Mouse (Mus musculus) retina, adult 2 months (tissue): Measurements from ENCODE around the gene Fbxo31.
"Not testable (repeated sequence)": the region's sequence is repeated elsewhere in the genome, so short reads cannot be mapped to it uniquely, and the experiment has no call there.

Experiments
- DNase-seq: peaks from one replicate; pipeline ENCODE4 v3.0.0-alpha.2; 2012; ENCODE audit warnings: low read depth, low spot score

Fbxo31 gene

GRCm38 (mm10) chr8:121578676-121579451 lies at the start of gene Fbxo31:
Gene Fbxo31, minus strand, starts transcription at chr8:121578806.
- peak; percentile 94 for DNase-seq

DNA sequence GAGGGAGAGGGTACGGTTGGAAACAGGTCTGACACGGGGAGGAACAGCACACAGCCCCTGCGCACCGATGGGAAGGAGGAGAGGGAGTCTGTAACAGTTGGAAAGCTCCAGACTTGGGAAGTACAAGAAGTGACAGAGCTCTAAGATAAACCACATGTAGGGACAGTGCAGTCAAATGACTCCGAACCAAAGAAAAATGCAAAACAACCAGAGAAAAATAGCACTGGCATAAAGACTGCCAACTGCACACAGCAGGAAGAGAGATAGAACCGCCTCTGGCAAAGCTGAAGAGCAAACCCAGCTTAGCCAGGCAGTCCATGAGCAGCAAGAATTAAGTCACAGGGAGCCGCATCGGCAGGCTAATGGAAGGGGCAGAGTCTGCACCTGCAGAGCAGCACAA lies 44.4 kb upstream of the Fbxo31 start:
- DNase-seq, result no peak

- DNase-seq, result no peak
Measured at GRCm38 (mm10) chr8:121621879-121622278, 43.3 kb upstream of the Fbxo31 start.

DNA sequence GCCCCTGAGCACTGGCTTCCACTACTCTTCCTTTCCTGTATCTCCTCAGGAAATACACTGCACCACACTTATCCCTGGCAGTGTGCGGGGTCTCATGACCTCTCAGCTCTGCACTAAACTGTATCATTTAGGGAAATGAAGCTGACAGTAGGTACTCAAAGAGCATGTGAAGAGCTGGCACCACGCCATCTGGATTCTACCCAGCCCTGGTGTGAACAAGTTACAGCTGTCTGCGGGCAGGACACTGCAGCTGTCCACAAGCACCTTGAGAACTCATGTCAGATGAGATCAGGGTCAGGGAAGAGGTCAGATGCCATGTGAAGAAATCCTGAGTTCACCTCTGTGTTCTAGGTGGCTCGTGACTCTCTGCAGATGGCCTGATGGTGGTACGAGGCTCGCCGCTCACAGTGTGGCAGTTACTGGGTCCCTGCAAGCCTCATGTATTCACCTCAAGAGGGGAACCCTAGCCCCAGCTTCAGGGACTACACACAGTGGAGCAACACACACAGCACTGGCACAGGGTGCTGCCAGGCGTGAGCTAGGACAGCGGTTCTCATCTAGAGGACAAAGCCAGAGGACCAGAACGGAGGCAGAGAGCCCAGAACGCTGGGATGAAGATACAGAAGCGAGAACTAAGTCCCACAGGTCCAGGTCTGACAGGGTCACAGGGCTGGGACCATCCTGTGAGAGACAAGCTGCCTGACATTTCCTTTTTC lies 42.4 kb upstream of the Fbxo31 start:
- no peak for DNase-seq

DNA sequence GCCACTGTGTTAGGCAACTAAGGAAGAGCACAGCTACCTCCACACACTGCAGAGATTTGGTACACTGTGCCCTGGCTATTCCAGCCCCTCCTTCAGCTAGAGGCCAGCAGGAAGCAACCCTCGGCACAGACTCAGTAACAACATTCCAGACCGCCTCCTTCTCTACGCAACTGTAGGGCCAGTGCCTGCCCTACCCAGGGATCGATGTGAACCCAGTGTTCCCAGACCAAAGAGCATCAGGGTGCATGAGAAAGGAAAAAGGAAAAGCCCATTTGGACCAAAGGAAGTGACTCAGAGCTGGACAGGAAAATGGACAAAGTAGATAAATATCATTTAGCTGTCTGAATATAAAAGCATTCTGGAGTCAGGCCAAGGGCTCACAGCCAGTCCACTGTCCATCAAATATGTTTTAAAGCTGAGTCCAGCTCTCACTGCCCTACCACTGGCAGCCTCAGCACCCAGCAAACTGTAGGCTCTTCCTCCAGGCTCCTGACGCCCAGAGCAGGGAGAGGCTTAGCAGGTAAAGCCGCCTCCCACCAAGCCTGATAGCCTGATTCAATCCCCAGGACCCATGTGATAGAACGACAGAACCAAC lies 40.9 kb upstream of the Fbxo31 start:
- no peak for DNase-seq

GRCm38 (mm10) chr8:121613419-121613818 lies 34.8 kb upstream of the Fbxo31 start:
- DNase-seq, result no peak

DNA sequence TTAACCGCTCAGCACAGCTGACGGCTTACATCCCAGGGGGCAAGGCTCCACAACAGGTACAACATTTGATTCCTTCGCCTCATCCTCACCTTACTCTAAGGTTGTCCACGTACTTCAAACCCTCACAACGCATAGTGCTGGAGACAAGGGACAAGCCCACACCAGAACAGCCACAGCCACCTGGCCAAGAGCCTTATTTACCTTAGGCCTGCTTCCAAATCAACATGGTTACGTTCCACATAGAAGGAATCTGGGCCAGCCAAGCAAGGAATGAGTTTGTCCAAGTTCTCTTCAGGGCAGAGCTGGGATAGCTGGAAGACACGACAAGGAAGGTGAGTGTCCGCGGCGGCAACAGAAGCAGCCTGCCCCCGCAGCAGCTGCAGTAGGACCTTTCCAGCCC lies 31.3 kb upstream of the Fbxo31 start:
- no peak for DNase-seq

DNA sequence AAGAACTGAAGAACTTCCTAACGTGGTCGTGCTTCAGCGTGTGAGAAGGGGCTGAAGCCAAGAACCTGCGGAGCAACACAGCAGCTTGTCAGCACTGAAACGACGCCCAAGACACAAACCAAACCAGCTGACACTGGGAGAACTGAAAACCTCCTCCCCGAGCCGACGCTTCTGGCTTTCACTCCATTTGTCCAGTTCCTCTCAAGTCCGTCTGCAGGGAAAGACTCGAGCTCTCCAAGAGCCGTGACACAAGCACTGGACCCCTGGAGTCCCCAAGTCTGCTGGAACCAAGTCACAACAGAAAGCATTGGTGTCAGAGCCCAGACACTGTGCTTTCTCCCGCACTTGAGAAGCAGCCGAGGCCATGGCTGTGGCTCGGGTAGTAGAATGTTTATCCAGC lies 30.6 kb upstream of the Fbxo31 start:
- DNase-seq, result no peak

DNA sequence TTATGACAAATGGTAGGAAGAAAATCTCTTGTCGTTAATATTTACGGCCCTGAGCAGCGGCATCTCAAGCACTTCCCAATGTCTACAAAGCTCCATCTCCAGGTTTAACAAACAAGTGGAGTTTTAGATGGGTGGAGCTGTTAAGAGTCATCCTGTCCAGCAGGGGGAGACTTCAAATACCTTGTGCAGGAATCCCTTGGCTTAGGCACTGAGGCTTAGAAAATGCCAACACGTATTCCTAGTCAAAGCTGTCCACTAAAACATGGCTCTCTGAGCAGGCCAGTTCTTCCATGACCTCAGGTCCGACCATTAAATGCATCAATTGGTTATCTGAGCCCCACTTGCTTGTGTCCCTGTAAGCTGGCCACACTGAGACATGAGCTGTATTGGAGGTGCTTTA lies 29.1 kb upstream of the Fbxo31 start:
- DNase-seq, result no peak

- no peak for DNase-seq
Measured at GRCm38 (mm10) chr8:121603801-121604200, 25.2 kb upstream of the Fbxo31 start.

- DNase-seq, result no peak
Measured at GRCm38 (mm10) chr8:121602860-121603259, 24.3 kb upstream of the Fbxo31 start.

GRCm38 (mm10) chr8:121602411-121602810 lies 23.8 kb upstream of the Fbxo31 start:
- no peak for DNase-seq

DNA sequence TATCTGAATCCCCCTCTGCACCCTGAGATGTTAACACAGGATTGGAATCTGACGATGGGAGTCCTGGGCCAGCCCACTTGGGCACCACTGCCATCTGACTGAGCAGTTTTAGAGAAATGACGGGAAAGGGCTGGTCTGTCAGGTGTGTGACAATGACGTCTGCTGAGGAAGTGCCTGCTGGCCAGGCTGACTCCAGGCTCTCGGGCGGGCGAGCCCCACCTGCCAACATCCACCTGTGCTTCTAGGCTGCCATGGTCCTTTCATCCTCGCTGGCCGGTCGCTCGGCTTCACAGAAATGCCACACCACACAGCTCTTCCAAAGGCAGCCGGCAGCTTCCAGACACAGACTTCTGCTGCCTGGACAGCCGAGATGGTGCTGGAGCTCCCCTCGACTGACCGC lies 21.2 kb upstream of the Fbxo31 start:
- no peak for DNase-seq

DNA sequence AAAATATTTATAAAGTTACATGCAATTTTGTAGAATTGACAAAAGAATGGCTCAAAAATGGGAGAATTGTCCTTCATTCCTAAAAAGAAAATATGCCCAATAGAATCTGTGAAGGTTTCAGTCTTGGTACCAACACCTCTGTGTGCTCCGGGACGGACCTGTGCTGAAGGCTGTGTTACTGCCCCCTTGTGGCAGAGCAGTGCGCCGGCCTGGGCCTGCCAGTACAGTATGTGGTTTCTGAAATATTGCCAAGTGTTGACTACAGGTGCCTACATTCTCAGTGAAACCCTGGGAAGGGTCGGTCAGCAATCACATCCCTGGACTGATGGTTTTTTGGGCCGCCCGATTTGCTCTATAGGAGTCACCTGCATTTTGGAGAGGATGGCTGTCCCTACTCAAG lies 20.3 kb upstream of the Fbxo31 start:
- DNase-seq, result no peak

GRCm38 (mm10) chr8:121598190-121598589 lies 19.6 kb upstream of the Fbxo31 start:
- DNase-seq, result no peak

DNA sequence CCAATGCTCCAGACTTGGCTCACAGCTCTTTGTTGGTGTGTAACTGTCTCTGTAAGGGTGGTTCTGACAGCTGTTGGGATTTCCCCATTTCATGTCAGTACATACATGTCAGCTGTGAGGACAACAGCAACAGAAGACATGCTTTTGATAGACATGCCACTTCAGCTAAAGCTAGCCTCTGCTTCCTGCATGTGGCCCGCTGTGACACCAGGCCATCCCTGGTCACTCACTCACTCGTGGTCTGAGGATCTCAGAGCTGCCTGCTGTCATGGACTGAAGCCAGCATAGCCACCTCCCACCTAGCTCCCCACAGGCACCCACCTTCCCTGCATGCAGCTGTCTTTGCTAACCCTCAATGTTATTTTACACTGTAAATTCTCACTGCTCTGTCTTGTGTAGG lies 18.9 kb upstream of the Fbxo31 start:
- DNase-seq, result not testable (repeated sequence)

GRCm38 (mm10) chr8:121593983-121594382 lies 15.4 kb upstream of the Fbxo31 start:
- no peak for DNase-seq

DNA sequence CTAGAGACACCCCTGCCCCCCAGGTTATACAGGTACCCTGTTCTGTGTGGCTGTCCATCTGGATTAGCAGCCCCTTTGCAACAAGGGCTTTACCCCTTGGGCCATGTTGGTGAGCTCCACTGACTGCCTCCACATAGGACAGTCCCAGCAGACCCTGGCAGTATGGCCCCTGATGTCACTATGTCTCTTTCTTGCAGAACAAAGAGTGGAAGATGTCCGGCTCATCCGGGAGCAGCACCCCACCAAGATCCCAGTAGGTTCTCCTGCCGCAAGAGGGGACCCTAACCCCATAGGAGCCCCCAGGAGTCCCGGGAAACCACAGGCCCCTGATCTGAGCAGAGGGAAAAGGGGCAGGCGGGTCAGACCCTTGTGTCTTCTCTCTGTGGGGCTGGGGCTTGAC lies 14.7 kb upstream of the Fbxo31 start:
- DNase-seq, result no peak

DNA sequence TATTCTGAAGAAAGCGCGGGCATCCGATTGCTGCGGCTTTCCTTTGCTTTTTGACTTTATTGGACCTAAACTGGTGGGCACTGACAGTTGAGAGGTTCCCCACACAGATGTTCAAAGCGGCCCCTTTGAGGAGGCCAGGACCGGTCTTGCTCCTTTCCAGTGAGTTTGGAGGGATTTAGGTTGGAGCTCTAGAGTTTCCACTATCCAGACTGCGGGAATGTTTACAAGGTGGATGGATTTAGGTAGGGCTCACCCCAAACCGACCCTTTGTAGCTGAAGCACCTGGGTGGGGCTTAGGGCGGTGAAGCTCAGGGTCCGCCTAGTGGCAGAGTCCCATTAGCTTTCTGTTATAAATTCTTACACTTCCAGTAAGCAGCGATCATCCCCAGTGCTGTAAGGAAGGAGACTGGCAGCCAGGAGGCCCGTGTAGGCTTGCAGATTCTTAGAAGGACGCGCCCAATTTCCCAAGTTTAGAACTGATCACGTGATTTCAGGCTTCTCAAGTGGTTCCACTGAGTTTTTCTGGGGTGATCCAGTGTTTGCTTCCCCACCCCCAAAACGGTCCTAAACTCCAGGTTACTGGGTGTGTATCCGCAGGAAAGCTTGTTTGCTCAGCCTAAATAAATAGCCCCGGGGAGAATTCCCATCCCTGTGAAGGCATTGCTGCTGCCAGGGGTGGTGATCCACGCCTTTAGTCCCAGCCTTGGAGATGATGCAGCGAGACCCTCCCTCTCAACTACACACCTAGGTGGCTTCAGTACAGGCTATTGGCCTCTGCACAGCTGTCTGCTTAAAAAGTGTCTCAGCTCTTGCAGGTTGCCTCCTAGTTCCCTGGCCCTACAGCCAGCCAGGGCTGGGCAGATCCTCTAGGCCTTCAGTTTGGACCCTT lies 12.8 kb upstream of the Fbxo31 start:
- no peak for DNase-seq

GRCm38 (mm10) chr8:121590203-121591177 lies 11.9 kb upstream of the Fbxo31 start, which contains the start of gene Map1lc3b:
Gene Map1lc3b, plus strand, starts transcription at chr8:121590361.
- DNase-seq, result peak; percentile 89
